Mouse (Mus musculus) embryo, embryonic 10 days (tissue): Measurements from ENCODE around the gene Ift46.
A peak's percentile ranks its signal among the peaks of the same experiment; 100 is the strongest.

ENCODE experiments used
- DNase-seq: peaks from one replicate; pipeline ENCODE4 v3.0.0-alpha.2; 2015; ENCODE audit warnings: low spot score

Ift46 gene

DNA sequence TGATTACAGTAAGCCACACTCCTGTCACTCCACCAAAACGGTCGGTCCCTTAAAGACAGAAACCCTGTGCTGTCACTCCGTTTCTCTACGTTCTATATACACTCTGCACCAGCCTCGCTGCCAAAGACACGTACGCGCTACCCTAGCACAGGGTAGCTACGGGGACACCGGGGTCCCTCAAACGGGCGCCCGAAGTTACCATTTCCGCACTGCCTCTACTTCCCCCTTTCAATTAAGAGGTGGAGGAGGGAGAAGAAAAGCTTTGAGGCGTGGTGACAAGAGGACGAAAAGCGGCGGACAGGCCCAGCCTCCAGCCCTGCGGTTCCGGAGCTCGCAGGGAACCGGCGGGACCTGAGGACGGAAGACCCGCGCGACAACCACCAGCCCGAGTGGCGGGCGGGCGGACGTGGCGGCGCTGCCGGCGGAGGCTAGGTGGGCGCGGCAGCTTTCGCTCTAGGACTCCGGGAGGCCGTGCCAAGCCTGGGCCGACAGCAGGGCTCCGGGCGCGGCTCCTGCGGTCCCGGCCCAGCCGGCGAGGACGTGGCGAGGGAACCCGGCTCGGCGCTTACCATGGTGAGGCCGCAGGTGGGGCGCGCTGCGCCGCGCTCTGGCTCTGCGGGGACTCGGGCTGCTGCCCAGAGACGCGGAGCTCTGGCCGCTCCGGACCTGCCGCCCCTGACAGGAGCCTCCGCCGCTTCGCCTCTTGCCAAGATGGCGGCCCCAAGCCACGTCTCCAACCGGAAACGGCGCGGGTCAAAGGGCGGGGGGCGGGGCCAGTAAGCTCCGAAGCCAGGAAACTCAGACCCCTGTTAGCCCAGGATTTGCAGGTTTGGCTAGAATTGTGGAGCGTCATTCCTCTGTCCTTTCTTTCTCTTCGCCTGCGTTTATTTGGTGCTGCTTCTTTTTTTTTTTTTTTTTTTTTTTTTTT is at the start of gene Ift46, which contains the start of gene Arcn1:
Gene Ift46 (plus strand): TSS at position 808 of the 928 bp plus-strand sequence.
Gene Arcn1 (minus strand): TSS at position 745 of the 928 bp plus-strand sequence.
- DNase-seq = peak; percentile 87

DNA sequence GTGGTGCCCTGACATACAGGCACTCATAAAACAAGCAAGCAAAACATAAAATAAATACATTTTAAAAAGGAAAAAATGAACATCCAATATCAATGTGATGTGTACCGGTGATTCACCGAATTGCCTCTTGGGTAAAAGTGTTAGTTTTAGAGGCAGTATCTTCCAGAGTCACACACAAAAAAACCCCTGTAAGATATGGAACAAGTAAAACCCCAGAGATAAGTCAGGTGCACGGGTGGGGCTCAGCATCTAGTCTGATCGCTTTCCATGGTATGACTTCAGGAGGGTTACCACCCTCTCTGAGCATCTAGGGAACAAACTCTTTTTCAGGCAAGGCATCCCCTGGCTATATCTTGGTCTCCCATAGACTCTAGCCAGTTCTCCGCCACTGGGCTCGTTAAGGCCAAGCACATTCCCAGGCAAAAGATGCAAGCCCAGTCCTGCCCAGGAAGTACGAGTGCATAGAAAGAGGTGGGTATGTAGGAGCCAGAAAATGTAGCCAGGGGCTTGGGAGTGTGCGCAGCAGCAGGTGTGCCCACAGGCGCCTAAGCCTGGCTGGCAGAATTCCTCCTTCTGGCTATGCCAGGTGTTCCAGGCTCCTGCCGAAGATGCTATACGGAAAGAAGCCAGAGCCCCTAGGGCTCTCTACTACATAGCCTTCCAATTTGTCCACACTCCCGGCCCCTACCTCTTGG is 48.6 kb upstream of the Ift46 start:
- no peak for DNase-seq

DNA sequence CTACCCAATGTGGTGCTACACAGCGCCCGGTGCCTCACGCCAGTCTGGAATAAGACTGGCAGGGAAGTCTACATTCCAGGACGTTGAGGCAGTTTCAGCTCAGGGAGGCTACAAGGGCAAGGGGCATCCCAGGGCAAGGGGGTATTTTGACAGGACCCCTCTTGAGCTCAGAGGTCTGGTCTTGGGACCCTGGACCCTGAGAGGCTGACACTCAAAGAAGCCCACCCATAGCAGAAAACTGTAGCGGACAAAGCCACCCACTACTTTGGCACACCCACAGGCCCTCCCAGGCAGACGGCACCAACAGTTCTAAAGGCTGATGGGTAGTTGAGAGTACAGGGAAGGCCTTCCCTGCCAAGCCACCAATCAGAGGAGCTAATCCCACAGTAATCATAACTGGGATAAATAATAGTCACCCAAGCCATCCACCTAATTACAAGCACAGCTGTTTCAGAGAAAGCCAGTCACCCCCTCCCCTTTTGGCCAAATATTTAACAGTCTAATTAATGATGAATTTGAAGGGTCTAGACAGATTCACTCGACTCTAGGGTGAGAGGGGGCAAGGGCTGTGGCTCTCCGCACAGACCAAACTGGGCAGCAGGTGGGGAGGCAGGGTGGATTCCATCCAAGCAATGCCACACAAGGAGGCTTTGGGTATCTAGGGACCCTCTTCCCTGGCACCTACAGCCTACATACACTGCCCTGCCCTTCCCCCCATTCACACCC is 47.9 kb upstream of the Ift46 start:
- no peak for DNase-seq

DNA sequence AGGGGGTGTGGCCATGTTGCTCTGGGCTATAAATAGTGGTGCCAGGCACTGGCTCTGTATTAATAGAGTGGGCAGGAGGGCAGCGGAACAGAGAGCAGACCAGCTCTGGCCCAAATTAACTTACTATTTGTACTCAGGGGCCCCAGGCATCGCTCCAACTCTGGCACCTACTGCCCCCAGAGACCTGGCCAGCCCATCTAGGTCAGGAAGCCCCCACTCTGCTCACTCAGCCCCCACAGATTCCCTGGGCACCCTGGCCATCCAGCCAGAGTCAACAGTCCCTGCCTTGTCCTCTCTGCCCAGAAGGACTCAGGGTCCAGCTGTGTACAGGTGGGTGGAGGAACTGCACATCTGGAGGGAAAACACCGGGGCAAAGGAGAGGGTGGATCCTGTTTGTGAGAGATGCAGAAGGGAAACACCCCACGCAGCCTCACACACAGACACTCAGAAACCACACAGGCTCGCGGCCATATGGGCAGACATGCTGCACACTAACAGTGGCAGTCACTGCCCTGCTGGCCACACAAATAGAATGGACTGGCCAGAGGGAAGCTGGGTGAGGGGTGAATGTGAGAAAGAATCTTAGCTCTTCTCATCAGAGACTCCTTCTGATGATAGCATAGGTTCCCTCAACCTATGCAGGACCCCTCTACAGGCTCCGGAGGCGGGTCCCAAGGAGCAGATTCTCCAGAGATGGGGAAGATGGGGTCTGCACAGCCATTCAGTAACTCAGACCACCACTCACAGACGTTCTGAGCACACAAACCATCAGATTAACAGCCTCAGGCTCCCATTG is 47.2 kb upstream of the Ift46 start:
- peak; percentile 41 for DNase-seq

DNA sequence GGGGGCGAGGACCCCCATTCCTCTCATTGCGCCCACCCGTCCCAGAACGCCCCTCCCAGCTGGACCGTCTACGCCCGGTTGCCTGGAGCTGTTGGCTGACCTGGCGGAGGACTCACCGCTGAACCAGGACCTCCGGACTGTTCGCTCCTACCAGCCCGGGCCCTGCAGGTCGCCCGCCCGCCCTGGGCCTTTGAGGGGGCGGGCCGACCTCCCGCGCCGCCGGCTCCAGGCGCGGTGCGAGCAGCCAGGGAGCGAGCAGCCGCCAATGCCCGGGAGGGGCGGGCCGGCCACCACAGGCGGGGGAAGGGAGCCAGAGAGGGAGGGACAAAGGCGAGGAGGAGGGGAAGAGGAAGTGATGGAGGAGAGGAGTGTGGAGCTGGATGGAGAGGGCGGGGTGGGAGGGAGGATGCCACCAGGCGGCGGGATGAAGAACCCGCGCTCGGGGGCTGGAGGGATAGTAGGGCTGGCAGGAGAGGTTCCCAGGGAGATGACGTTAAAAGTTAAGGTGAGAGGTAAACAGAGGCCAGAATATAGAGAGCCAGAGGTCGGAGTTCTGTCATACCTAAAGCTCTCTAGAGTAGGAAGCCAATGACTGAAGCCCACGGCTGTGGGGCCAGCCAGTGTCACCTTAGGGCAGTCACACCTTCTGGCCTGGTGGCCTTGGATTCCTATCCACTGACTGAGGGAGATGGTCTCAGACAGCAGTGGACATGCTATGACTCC is 46.4 kb upstream of the Ift46 start:
- DNase-seq = peak; percentile 88

DNA sequence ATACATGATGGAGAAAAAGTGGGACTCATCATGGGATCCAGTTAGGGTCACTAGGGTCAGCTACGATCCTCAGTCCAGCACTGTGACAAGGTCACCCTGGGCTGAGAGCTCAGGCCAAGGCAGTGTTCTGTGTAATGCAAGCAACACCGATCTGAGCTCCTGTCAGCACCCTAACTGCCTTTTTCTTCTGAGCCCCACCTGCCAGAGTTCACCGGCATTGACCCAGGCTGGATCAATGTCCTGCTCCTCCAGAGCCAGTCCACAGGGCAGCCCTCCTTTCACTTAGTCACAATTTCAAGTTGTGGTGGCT is 45.9 kb upstream of the Ift46 start:
- DNase-seq = no peak

DNA sequence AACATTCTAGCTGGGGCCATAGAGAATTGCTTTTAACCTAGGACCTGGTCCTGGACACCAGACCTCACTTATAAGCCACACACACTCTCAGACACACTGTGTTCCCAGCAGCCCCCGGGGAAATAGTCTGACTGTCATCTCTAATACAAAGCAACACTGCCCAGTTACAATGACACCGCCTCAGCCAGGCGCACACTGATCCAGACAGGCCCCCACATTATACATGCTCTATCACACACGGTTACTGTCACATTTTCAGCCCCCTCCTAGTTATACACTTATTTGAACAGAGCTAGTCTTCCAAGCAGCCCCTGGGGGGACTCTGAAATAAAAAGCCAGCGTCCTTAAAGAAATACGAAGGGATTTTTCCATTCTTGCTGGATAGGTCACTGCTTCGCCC is 45.1 kb upstream of the Ift46 start:
- no peak for DNase-seq

DNA sequence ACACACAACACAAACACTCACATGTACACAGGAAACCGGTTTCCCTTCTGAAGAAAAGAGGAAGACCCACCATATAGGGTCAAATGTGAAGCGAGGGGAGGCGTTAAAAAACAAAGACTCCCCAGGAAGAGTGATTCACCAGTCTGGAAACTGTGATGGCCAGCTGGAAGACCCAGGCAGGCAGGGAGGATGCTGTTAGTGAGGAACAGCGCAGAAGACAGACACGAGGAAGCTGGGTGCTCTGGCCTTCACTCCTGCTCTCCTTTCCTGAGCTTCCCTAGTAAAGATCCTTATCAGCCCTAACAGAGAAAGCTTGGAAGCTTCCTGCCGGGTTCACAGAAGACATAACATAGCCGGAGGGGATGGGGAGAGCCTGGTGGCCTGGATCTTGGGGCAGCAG is 44.7 kb upstream of the Ift46 start:
- DNase-seq = no peak

DNA sequence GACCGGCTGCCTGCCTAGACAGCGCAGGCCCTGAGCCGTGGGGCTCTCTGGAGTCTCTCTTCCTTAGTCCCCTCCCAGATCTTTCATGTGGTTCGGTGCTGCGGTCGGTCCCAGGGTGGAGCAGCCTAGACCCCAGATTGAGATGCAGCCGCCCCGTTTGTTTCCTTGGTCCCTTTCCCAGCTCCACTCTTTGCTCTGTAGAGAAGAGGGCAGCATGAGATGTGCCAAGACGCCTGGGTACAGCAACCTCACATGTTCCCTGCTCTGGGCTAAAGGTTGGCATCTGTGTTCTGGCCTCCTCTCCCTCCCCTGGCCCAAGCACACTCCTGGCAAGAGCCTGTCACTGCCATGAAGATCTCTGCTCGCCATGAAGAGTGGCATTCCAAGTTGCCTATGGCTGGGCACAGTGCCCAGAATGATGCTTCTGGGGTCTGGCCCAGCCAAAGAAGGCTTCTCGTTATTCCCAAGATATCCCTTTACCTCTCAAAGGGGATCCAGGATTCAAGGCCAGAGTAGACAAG is 44.1 kb upstream of the Ift46 start:
- DNase-seq = no peak

DNA sequence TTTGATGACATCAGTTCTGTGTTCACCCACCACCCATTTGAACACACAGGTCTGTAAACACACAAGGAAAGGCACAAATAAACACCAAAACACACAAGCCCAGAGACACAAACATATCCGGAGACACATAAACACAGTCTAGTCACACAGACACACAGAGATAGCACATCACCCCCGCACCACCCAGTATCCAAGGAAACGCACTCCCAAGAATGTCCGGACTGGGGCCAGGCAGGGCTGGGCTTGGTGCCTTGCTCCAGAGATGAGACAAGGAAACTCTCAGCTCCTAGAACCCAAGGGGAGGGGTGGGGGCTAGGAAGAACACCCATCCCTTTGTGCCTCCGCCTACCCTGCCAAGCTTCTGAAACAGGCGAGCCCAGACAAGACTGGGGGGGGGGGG is 43.5 kb upstream of the Ift46 start:
- no peak for DNase-seq

DNA sequence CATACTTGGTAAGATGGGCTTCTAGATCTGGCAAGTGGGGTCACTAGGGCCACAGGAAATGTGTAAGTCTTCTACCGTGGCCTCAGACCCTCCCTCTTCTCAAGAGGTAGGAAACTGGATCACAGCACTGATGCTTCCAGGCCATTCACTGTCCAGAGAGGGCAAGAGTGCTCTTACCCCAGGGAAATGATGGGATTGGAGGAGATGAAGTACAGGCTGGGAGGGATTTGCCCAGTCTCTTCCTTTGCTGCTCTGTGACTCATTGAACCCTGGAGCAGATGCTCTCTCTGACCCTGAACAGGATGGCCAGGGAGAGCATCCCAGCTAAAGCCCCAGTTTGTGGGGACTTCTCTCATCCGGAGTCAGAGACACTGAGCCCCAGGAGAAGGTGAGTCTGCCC is 43.0 kb upstream of the Ift46 start:
- no peak for DNase-seq

DNA sequence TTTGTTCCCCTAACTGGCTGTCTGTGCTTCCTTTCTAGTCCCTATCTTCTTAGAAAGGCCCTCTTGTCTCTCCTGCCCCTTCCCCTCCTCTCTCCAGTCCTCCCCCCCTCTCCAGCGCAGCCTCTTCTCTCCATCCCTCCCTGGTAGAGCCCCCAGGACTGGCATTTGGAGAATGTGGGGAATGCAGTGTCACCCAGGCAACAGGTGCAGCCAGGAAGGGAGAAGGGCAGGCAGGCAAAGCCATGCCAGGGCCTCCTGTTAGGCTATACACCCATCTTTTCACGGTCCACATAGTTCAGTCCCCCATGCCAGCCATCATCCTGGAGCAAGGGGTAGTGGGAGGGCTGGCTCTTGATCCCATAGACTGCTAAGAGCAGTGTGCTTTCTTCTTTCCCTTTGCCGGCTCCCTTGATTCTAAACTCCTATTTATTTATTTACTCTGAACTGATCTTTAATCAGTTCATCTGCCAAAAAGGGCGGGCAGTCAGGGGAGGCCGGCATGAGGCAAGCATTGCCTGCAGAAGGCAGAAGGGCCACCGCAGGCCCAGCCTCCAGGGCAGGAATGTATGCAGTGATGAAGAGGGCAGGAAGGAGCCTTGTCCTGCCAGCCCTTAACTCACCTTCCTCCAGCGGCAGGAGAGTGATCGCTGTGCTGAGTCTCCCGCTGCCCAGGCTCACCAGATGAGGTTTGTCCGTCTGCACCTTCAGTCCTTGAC is 41.1 kb upstream of the Ift46 start:
- DNase-seq = no peak

DNA sequence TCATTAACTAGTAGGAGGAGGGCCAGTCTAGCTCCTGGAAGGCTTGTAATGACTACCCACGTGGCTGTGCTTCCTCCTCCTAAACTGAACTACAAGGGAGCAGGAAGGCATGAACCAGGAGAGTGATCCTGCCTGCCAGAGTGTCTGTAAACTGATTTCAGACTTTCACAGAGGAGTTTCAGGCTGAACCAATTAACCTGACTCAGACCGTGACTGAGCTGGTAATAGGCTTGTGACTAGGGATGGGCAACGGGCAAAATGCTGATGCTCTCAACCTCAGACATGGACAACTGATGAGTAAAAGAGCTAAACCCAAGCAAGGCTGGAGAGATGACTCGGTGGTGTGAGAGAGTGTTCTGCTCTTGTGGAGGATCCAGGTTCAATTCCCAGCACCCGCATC is 40.3 kb upstream of the Ift46 start:
- no peak for DNase-seq

DNA sequence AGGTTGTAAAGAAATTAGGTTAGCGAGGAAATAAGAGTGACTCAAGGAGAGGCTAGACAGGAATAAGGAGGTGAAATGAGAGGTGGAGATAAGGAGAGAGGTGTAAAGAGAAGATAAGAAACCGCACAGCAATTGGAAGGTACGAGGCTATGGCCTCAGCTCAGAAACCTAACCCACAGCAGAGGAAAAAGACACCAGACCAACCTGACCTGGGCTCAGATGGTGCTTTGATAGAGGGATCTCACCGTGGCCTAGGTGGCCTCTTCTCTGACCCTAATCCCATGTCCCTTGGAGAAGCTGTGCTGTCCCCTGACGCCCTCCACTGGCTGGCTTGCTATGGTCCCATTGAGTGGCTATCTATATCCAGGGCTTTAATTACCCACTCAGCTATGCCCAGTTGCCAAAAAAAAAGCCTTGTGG is 35.6 kb upstream of the Ift46 start:
- DNase-seq = no peak

DNA sequence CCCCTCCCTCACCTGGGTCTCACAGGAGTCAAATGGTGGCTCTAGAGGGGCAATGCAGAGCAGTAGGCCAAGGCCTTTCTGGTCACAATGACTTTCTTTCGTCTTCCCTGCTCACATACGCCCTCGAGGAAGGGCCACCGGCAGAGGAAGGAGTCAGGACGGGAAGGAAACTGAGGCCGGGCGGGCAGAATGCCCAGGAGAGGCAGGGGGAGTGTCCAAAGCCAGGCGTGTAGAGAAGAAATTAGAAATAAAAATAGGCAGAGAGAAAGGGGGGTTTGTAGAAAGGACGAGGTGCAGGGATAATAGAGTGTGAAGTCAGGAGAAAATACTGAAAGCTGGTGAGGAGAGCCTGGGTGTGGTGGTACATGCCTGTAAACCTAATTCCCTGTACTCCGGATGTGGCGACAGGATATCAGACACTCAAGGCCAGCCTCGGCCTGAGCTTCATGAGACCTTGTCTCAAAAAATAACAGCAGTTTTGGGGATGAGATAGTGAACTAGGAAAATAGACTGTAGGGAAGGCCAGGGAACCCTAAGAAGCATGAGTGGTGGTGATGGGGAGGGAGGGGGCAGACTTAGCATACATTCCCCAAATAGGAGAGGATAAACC is 34.7 kb upstream of the Ift46 start:
- DNase-seq = no peak

DNA sequence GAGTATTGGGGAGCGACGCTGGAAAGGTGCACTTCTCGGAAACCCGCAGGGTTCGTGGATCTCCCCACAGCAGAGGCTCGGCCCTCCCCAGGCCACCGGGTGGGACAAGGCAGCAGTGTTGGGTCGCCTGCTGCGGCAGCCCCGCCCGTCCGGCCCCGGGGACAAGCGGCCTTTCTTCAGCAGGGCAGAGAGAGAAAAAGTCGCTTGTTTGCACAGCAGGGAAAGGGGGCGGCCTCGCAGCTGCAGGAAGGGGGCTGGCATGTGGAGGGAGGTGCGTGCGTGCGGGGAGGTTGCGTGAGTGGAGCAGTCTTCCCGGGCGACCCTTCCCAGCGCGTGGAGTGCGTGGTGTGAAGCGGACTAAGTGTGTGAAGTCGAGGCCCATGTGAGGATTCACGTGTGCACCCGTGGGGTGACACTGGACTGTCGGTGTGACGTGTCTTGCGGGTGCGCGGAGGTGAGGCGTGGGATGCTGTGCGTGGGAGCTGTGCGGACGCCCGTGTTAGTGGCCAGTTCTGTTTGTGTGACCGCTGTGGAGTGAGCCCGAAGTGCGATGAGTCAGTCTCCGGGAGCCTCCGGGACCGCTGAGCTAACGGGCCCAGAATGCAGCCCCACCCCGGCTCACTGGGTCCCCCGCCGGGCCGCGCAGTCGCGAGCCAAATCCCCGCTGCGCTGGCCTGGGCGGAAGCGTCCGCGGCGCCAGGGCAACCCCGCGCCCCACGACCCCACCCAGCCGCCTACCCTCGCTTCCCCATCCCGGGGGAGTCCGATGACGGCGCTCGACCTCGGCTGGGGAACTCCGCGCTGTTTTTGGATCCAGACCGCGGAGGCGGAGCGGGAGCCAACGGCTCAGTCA is 33.8 kb upstream of the Ift46 start:
- DNase-seq = no peak

DNA sequence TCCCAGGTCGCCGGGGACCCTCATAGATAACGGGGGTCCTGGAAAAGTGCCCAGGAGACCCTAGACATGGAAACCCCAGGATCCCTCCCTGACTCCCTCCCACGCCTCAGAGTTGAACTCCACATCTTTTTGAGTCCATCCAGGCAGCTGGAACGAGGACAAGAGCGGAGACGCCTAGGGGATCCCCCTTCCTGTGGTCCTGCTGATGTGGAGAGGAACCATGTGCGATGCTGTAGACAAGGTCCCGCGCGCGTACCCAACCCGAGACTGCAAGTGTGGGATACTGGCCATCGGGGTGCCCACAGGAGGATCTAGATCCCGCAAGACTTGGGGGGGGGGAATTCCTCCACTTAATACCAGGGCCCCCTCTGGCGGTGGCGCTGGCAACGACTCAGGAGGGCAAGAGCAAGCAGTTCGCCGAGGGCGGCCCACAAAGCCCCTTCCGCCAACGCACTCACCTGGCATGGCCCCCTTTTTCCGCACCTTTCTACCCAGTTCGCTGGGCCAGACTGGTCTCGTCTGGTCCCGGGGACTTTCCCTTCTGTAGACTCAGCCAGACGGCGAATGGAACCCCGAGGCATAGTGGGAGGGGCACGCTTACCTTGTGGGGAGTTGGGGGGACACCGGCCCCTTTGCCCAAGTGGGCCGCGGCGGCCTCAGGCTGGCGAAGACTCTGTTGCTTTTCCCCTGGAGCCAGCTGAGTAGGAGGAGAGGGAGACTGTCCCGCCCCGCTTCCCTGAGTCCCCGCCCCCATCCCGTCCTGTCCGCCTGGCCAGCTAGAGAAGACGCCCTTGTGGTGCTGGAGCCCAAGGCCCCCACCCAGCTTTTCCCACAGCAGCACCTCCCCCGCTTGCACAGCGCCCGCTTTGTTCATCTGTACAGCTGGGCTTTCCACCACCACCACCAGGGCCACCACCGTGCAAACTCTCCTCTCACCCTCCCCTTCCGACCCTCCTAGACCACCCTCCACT is 32.9 kb upstream of the Ift46 start, which contains the start of gene Phldb1:
Gene Phldb1 (minus strand): TSS at position 675 of the 971 bp plus-strand sequence.
- peak; percentile 72 for DNase-seq

DNA sequence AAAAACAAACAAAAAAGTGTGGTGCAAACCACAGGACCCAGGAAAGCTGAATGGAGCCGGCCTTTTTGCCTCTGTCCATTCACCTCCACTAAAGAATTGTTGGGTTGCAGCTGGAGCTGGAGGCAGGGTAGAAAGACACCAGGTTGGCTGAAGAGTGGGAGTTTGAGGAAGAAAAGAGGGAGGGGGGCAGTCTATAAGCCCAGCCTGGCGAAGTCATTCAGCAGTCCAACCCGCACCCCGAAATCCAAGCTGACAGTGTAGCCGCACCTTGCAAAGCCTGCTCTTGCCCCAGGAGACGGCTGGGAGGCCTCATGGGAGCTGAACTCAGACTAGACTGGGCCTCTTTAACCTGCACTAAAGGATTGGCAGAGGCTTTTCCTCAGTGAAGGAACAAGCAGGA is 31.8 kb upstream of the Ift46 start:
- DNase-seq = no peak
